Mouse (Mus musculus) embryonic facial prominence, embryonic 11.5 days (tissue): Measurements from ENCODE around the gene Fosl1. TPM values are rescaled to one million over a fixed set of nuclear protein-coding genes. Genes with fewer than 3 reads are reported as not detected.

ENCODE experiments used
- ATAC-seq: fragments of 200-750 bp; cut with Nextera tagmentation; replicated peaks from 2 replicates; pipeline ENCODE4 v1.8.0; 2017; ENCODE audit warnings: low read depth; ENCODE audit not compliant: insufficient number of reproducible peaks, low FRiP score, low TSS enrichment
- DNase-seq: peaks from one replicate; pipeline ENCODE4 v3.0.0-alpha.2; 2015; ENCODE audit warnings: low spot score
- H3K27ac ChIP-seq: fragments of 300-500 bp; sonication (generic); replicated peaks from 2 replicates; pipeline ENCODE4 v1.5.1; 2014; ENCODE audit warnings: mild to moderate bottlenecking, low read depth, low read length, control low read depth
- H3K27me3 ChIP-seq: fragments of 300-500 bp; sonication (generic); 2 replicates; pipeline ENCODE4 v1.6.1; 2014; ENCODE audit warnings: mild to moderate bottlenecking, low read length, moderate library complexity, mixed read lengths; ENCODE audit not compliant: control insufficient read depth, insufficient read depth
- H3K36me3 ChIP-seq: fragments of 300-500 bp; sonication (generic); replicated peaks from 2 replicates; pipeline ENCODE4 v1.6.1; 2014; ENCODE audit warnings: low read depth, mild to moderate bottlenecking, low read length, moderate library complexity, mixed read lengths; ENCODE audit not compliant: control insufficient read depth, insufficient read depth
- H3K4me1 ChIP-seq: fragments of 300-500 bp; sonication (generic); 2 replicates; pipeline ENCODE4 v1.6.1; 2014; ENCODE audit warnings: low read length, mixed read lengths; ENCODE audit not compliant: control insufficient read depth, insufficient read depth
- H3K4me2 ChIP-seq: fragments of 300-500 bp; sonication (generic); 2 replicates; pipeline ENCODE4 v1.6.1; 2014; ENCODE audit warnings: low read depth, mild to moderate bottlenecking, control low read depth, low read length, moderate library complexity
- H3K4me3 ChIP-seq: fragments of 300-500 bp; sonication (generic); 2 replicates; pipeline ENCODE4 v1.5.1; 2014; ENCODE audit warnings: low read depth, low read length, control low read depth
- H3K9ac ChIP-seq: fragments of 300-500 bp; sonication (generic); replicated peaks from 2 replicates; pipeline ENCODE4 v1.6.1; 2014; ENCODE audit warnings: mild to moderate bottlenecking, control low read depth, low read length
- H3K9me3 ChIP-seq: fragments of 300-500 bp; sonication (generic); replicated peaks from 2 replicates; pipeline ENCODE4 v1.6.1; 2016; ENCODE audit warnings: mild to moderate bottlenecking, low read length, inconsistent platforms, mixed read lengths; ENCODE audit not compliant: control insufficient read depth
- WGBS: fragments of 180-500 bp; shearing (Covaris S2); extraction: QIAGEN DNeasy Blood & Tissue Kit; methylation state at CpG from one replicate; pipeline ENCODE4 v1.1.7; 2014; 5-methylcytosine and 5-hydroxymethylcytosine counted together
- polyA plus RNA-seq: library from polyadenylated mRNA; unstranded; fragments of >200 nt; fragmentation: Nextera tagmentation; extraction: Ambion mirVana; gene quantifications from 2 replicates; pipeline ENCODE4 v1.2.1, GENCODE M21; 2014

Gene Fosl1
- polyA plus RNA-seq, 1 experiment from 2014 or later: not detected

DNA sequence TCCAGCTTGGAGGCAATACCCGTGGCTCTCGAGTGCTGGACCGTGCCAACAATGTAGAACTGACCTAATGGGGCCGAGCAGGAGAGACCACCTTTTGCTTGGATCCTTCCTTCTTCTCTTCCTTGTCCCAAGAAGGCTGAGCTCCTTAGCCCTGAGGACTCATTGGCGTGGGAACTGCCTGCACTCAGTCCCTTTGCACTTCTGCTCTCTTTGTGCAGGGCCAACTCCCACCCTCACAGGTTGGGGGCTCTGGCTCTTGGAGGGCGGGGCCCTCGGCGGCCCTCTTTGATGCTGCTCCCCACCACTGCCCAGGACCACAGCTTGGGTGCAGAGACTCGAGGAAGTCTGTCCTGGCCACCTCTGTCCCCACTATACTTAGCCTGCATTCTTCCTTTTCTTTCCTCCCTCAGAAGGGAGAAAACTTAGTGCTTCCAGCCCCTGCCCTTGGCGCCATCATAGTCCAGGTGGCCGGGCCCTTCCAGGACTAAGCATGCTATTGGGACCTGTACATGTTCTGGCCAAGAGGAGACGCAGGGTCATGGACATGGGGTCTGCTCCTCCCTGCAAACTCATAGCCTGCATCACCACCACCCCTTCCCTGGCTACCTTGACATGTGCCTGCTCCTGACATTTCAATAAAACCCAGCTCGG lies 20.6 kb upstream of the Fosl1 start:
- H3K9ac ChIP-seq: no peak overlapping the region
- H3K27ac ChIP-seq: no peak overlapping the region
- no peak overlapping the region for H3K4me3 ChIP-seq
- H3K27me3 ChIP-seq: no peaks in the 10 kb centered on the region
- ATAC-seq: no peak
- H3K4me1 ChIP-seq: peaks cover 13% of the 10 kb centered on the region
- H3K36me3 ChIP-seq: peaks cover 6% of the 10 kb centered on the region
- no peak overlapping the region for H3K4me2 ChIP-seq
- no peak for DNase-seq
- no peaks in the 10 kb centered on the region for H3K9me3 ChIP-seq
- WGBS: 91% methylated on average over 13 of the region's 13 CpGs

DNA sequence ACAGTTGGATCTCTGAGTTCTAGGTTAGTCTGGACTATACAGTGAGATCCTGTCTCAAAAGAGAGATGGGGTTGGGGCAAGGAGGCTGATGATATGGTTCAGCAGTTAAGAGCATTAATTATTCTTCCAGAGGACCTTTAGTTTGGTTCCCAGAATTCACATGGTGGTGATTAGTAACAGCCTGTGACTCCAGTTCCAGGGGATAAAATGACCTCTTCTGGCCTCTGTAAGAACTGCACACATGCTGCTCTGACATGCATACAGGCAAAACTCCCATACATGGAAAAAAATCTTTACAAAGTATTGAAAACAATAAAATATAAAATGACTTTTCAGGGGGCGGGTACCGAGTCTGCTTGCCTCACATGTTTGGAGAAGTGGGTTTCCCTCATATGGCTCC lies 19.3 kb upstream of the Fosl1 start:
- ATAC-seq (no peak), DNase-seq (peak; percentile 70)
- H3K4me3 ChIP-seq: no peak overlapping the region
- H3K9me3 ChIP-seq: no peaks in the 10 kb centered on the region
- 87% methylated on average over 2 of the region's 2 CpGs for WGBS
- peaks cover 4% of the 10 kb centered on the region for H3K36me3 ChIP-seq
- H3K4me2 ChIP-seq: no peak overlapping the region
- H3K27me3 ChIP-seq: no peaks in the 10 kb centered on the region
- H3K4me1 ChIP-seq: peaks cover 12% of the 10 kb centered on the region
- no peak overlapping the region for H3K9ac ChIP-seq
- no peak overlapping the region for H3K27ac ChIP-seq

DNA sequence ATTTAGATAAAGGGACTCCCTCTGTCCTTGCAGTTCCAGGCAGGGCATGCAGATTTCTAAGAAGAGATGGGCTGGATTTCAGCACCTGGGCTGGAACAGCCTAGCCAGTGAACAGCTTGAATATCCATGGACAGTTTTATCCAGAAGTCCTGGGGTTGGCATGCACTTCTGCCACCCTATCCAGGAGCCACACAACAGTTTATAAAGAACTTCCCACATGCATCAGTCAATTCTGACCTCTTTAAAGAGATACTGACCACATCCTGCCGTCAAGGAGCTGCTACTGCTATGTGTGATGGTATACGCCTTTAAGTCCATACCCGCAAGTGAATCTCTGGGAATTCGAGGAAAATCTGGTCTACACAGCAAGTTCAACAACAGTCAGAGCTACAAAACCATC lies 18.1 kb upstream of the Fosl1 start:
- H3K36me3 ChIP-seq: peaks cover 3% of the 10 kb centered on the region; the same call in 1 of the 2 replicates
- H3K9ac ChIP-seq: no peak overlapping the region
- H3K27me3 ChIP-seq: no peaks in the 10 kb centered on the region
- DNase-seq: no peak
- no peaks in the 10 kb centered on the region for H3K9me3 ChIP-seq
- H3K4me1 ChIP-seq: peaks cover 10% of the 10 kb centered on the region; the same call in 1 of the 2 replicates
- 89% methylated on average over 4 of the region's 4 CpGs for WGBS
- H3K27ac ChIP-seq: no peak overlapping the region
- H3K4me2 ChIP-seq: no peak overlapping the region
- no peak overlapping the region for H3K4me3 ChIP-seq
- no peak for ATAC-seq

DNA sequence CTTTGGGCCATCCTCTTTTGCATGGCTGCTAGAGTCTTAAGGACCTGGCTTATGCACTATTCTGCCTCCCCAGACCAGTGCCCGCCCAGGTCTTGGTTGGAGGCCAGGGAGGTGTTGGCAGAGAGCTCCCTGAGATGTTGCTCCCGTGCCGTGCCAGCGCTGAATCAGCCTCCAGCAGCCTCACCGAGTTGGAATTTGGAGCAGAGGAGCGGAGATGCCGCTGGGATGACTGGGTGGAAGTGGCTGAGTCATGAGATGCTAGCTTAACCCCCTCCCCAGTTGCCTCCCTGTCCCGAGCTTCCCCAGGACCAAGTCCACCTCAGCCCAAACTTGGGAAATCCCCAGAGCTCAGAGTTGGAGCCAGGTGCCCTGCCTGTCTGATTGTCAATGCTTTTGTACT lies 17.5 kb upstream of the Fosl1 start:
- H3K36me3 ChIP-seq: peaks cover 3% of the 10 kb centered on the region; the same call in 1 of the 2 replicates
- H3K27ac ChIP-seq: no peak overlapping the region
- H3K4me3 ChIP-seq: no peak overlapping the region
- DNase-seq (no peak), ATAC-seq (no peak)
- H3K4me2 ChIP-seq: no peak overlapping the region
- H3K9me3 ChIP-seq: no peaks in the 10 kb centered on the region
- peaks cover 10% of the 10 kb centered on the region; the same call in 1 of the 2 replicates for H3K4me1 ChIP-seq
- no peak overlapping the region for H3K9ac ChIP-seq
- 80% methylated on average over 8 of the region's 8 CpGs for WGBS
- H3K27me3 ChIP-seq: no peaks in the 10 kb centered on the region

DNA sequence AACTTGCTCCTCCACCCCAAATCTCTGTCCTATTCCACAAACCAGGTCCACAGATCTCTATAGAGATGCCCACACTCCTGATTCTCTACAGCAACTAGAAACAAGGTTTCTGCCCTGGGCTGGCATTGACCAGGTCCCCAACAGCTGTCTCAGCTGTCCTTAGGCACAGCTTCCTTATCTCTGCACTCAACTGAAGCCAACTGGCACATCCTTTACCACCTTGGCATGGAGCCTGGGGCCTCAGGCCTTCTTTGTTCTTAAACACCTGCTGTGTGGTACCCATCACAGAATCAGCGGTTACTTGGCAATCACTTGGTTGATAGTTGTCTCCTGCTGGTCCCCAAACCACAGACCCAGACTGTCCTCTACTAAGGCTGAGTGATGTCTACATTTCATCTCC lies 16.9 kb upstream of the Fosl1 start:
- peaks cover 3% of the 10 kb centered on the region; the same call in 1 of the 2 replicates for H3K36me3 ChIP-seq
- H3K4me3 ChIP-seq: no peak overlapping the region
- peaks cover 10% of the 10 kb centered on the region; the same call in 1 of the 2 replicates for H3K4me1 ChIP-seq
- no peak for DNase-seq
- H3K27ac ChIP-seq: no peak overlapping the region
- H3K9me3 ChIP-seq: no peaks in the 10 kb centered on the region
- no peak overlapping the region for H3K4me2 ChIP-seq
- no peak for ATAC-seq
- H3K27me3 ChIP-seq: no peaks in the 10 kb centered on the region
- H3K9ac ChIP-seq: no peak overlapping the region
- 86% methylated on average over 1 of the region's 1 CpGs for WGBS

DNA sequence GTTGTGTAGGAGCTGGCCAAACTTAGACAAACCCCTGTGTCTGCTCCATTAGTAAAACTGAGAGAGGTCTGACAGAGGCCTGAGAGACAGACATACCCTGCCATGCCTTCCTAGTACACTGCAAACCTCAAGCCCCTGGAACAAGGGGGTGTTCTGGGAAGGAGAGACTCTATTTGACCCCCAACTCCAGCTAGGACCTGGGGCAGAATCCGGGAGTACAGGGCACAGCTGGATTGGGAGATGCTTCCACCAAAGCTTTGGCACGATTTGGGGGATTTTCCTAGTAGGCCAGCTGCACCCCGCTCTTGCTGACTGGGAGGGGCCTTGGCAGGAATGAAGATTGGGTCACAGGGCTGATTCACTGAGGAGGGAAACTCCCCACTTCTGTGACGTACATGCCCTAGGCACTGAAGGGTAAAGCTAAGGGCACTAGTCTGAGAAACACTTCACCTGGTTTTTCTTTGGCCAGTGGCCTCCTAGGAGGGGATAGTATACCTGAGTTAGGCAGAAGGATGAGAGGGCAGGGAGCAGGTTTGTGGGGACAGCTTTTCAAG lies 15.4 kb upstream of the Fosl1 start:
- 81% methylated on average over 4 of the region's 4 CpGs for WGBS

DNA sequence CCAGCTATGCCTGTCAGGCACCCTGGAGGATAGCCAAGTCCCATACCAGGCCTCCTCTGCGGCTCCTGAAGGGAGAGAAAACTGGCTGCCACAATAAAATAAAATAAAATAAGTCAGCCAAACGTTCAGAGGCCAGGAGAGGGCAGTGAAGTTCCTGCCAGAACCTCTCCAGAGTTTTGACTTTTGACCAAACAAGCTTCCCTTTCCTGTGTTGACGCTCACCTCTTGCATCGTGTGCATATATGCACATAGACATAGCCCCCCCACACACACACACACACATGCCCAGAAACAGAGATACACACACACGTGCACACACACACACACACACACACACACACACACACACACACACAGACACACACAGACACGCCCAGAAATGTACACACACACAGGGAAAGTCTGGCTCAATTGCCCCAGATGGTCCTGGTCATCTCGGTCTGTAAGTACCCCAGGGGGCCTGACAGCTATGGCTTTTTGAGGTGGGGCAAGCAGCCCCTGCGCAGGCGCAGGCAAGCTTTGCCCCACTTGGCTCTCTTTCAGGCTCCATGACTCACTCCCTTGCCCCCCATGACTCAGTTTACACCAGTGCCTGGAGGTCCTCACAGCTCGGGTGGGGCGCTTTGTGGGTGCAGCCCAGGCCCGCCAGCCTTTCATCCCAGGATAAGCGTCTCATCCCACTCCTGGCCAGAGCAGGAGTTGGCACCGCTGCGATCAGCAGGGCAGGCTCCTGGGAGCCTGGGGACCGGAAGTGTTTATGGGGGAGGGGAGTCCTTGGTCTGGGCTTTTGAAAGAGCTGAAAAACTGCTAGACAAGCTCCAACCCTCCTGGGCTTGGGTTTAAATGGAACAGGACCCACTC lies 14.1 kb upstream of the Fosl1 start:
- DNase-seq (peak; percentile 68), ATAC-seq (peak; percentile 63)
- no peaks in the 10 kb centered on the region for H3K36me3 ChIP-seq
- no peaks in the 10 kb centered on the region for H3K9me3 ChIP-seq
- H3K4me2 ChIP-seq: peak overlapping the region; percentile 64
- no peaks in the 10 kb centered on the region for H3K27me3 ChIP-seq
- H3K27ac ChIP-seq: no peak overlapping the region
- WGBS: 6% methylated on average over 16 of the region's 16 CpGs
- H3K4me1 ChIP-seq: peaks cover 4% of the 10 kb centered on the region; the same call in 1 of the 2 replicates
- H3K4me3 ChIP-seq: peak overlapping the region; percentile 17
- H3K9ac ChIP-seq: peak overlapping the region; percentile 51

More for the DNA sequence above, 15.4 kb upstream of the Fosl1 start:
- Histone ChIP-seq H3K27ac (no peak overlapping the region), H3K9me3 (no peaks in the 10 kb centered on the region), H3K36me3 (no peaks in the 10 kb centered on the region), H3K4me3 (no peak overlapping the region), H3K4me2 (no peak overlapping the region), H3K4me1 (peaks cover 4% of the 10 kb centered on the region; the same call in 1 of the 2 replicates), H3K9ac (no peak overlapping the region), H3K27me3 (no peaks in the 10 kb centered on the region)
- ATAC-seq (no peak), DNase-seq (no peak)
